Mouse (Mus musculus) MEL (cell line): ENCODE results near the gene Abhd2. TPM values are rescaled to one million over a fixed set of nuclear protein-coding genes. Genes with fewer than 3 reads are reported as not detected.

Source experiments
- DNase-seq: peaks from one replicate; pipeline ENCODE4 v3.0.0; 2011; ENCODE audit warnings: low read depth, low spot score
- H3K27ac ChIP-seq: 2 replicates; pipeline ENCODE4 v1.5.1; 2012; ENCODE audit warnings: low read depth, mild to moderate bottlenecking, control low read depth, low read length, moderate library complexity; ENCODE audit not compliant: control insufficient read depth
- H3K27me3 ChIP-seq, 2 experiments: fragments of 150-350 bp in 1 of 2; sonication (generic) in 1 of 2; 2 replicates each; pipeline ENCODE4 v1.6.1; 2012; ENCODE audit warnings: low read length in 2 of 2, mild to moderate bottlenecking in 2 of 2, improper control_type of control experiment in 1 of 2, moderate library complexity in 1 of 2; ENCODE audit not compliant: insufficient read depth in 2 of 2, control insufficient read depth in 1 of 2
- H3K36me3 ChIP-seq, 2 experiments: 2 replicates each; pipeline ENCODE4 v1.6.1; 2012 to 2014; ENCODE audit warnings: low read length in 2 of 2, improper control_type of control experiment in 1 of 2, inconsistent platforms in 1 of 2, mild to moderate bottlenecking in 1 of 2; ENCODE audit not compliant: insufficient read depth in 2 of 2, control insufficient read depth in 1 of 2
- H3K4me1 ChIP-seq, 2 experiments: fragments of 150-350 bp in 1 of 2; sonication (generic) in 1 of 2; 2 replicates each; pipeline ENCODE4 v1.6.1; 2012; ENCODE audit warnings: low read length in 2 of 2, improper control_type of control experiment in 1 of 2, mild to moderate bottlenecking in 1 of 2; ENCODE audit not compliant: insufficient read depth in 2 of 2, control insufficient read depth in 1 of 2
- H3K4me3 ChIP-seq, 2 experiments: fragments of 150-350 bp in 1 of 2; sonication (generic) in 1 of 2; 2 replicates each; pipeline ENCODE4 v1.5.1; 2012; ENCODE audit warnings: low read depth in 2 of 2, low read length in 2 of 2, mild to moderate bottlenecking in 2 of 2, moderate library complexity in 2 of 2, control low read depth in 1 of 2, improper control_type of control experiment in 1 of 2; ENCODE audit not compliant: control insufficient read depth in 1 of 2, insufficient read depth in 1 of 2
- H3K79me2 ChIP-seq: 2 replicates; pipeline ENCODE4 v1.6.1; 2012; ENCODE audit warnings: mild to moderate bottlenecking, low read length, moderate library complexity; ENCODE audit not compliant: control insufficient read depth, poor library complexity, insufficient read depth
- H3K9ac ChIP-seq: 2 replicates; pipeline ENCODE4 v1.6.1; 2012; ENCODE audit warnings: low read depth, mild to moderate bottlenecking, control low read depth, low read length, moderate library complexity; ENCODE audit not compliant: control insufficient read depth, poor library complexity, severe bottlenecking
- H3K9me3 ChIP-seq: fragments of 150-350 bp; sonication (generic); replicated peaks from 2 replicates; pipeline ENCODE4 v1.6.1; 2012; ENCODE audit warnings: mild to moderate bottlenecking, low read length, improper control_type of control experiment, moderate library complexity; ENCODE audit not compliant: insufficient read depth
- CHD2 ChIP-seq: IDR thresholded peaks from 2 replicates; pipeline ENCODE4 v1.6.1; 2011; ENCODE audit warnings: low read length, improper control_type of control experiment
- CTCF ChIP-seq, 3 experiments: IDR thresholded peaks in 2 of 3; conservative IDR thresholded peaks in 1 of 3; 2 replicates each; pipeline ENCODE4 v1.5.1; 2011 to 2012; ENCODE audit warnings: low read length in 3 of 3, low read depth in 2 of 3, mild to moderate bottlenecking in 2 of 3, improper control_type of control experiment in 1 of 3, inconsistent platforms in 1 of 3, mixed read lengths in 1 of 3, moderate library complexity in 1 of 3; ENCODE audit not compliant: control insufficient read depth in 1 of 3, insufficient read depth in 1 of 3, poor library complexity in 1 of 3, severe bottlenecking in 1 of 3
- ELF1 ChIP-seq: IDR thresholded peaks from 2 replicates; pipeline ENCODE4 v1.6.1; 2014; ENCODE audit warnings: low read depth, mild to moderate bottlenecking, inconsistent platforms, low read length, improper control_type of control experiment, moderate library complexity
- EP300 ChIP-seq, 2 experiments: IDR thresholded peaks; 2 replicates each; pipeline ENCODE4 v1.6.1; 2011; ENCODE audit warnings: improper control_type of control experiment in 2 of 2, low read length in 2 of 2, low read depth in 1 of 2, mild to moderate bottlenecking in 1 of 2
- ETS1 ChIP-seq: IDR thresholded peaks from 2 replicates; pipeline ENCODE4 v1.6.1; 2012; ENCODE audit warnings: low read depth, mild to moderate bottlenecking, inconsistent platforms, low read length, improper control_type of control experiment, moderate library complexity
- GABPA ChIP-seq: IDR thresholded peaks from 2 replicates; pipeline ENCODE4 v1.6.1; 2012; ENCODE audit warnings: low read depth, mild to moderate bottlenecking, inconsistent platforms, low read length, improper control_type of control experiment, moderate library complexity
- GATA1 ChIP-seq: IDR thresholded peaks from 2 replicates; pipeline ENCODE4 v1.6.1; 2011; ENCODE audit warnings: low read depth, low read length, improper control_type of control experiment
- HCFC1 ChIP-seq: IDR thresholded peaks from 2 replicates; pipeline ENCODE4 v1.6.1; 2012; ENCODE audit warnings: low read depth, mild to moderate bottlenecking, inconsistent platforms, low read length, improper control_type of control experiment, moderate library complexity
- JUND ChIP-seq: IDR thresholded peaks from 2 replicates; pipeline ENCODE4 v1.6.1; 2011; ENCODE audit warnings: low read depth, mild to moderate bottlenecking, improper control_type of control experiment, low read length
- KAT2A ChIP-seq: conservative IDR thresholded peaks from 2 replicates; pipeline ENCODE4 v1.6.1; 2012; ENCODE audit warnings: low read depth, low read length, improper control_type of control experiment, inconsistent platforms
- MAFK ChIP-seq: IDR thresholded peaks from 2 replicates; pipeline ENCODE4 v1.6.1; 2011; ENCODE audit warnings: low read depth, mild to moderate bottlenecking, low read length, improper control_type of control experiment, borderline replicate concordance
- MAX ChIP-seq: IDR thresholded peaks from 2 replicates; pipeline ENCODE4 v1.6.1; 2011; ENCODE audit warnings: low read length, improper control_type of control experiment
- MAZ ChIP-seq: IDR thresholded peaks from 2 replicates; pipeline ENCODE4 v1.6.1; 2012; ENCODE audit warnings: low read depth, mild to moderate bottlenecking, inconsistent platforms, low read length, improper control_type of control experiment
- MXI1 ChIP-seq: IDR thresholded peaks from 2 replicates; pipeline ENCODE4 v1.6.1; 2011; ENCODE audit warnings: mild to moderate bottlenecking, low read depth, low read length, improper control_type of control experiment
- MYC ChIP-seq: IDR thresholded peaks from 2 replicates; pipeline ENCODE4 v1.6.1; 2011; ENCODE audit warnings: low read depth, mild to moderate bottlenecking, low read length, improper control_type of control experiment, moderate library complexity
- NELFE ChIP-seq: IDR thresholded peaks from 2 replicates; pipeline ENCODE4 v1.6.1; 2011; ENCODE audit warnings: low read depth, low read length, improper control_type of control experiment
- NRF1 ChIP-seq: IDR thresholded peaks from 2 replicates; pipeline ENCODE4 v1.6.1; 2014; ENCODE audit warnings: low read depth, mild to moderate bottlenecking, inconsistent platforms, low read length, improper control_type of control experiment, moderate library complexity; ENCODE audit not compliant: poor library complexity, insufficient read depth, severe bottlenecking
- POLR2A ChIP-seq, 2 experiments: IDR thresholded peaks; 2 replicates each; pipeline ENCODE4 v1.6.1; 2011 to 2012; ENCODE audit warnings: low read length in 2 of 2, mild to moderate bottlenecking in 2 of 2, control low read depth in 1 of 2, improper control_type of control experiment in 1 of 2, low read depth in 1 of 2, moderate library complexity in 1 of 2; ENCODE audit not compliant: control insufficient read depth in 1 of 2, insufficient read depth in 1 of 2, poor library complexity in 1 of 2
- POLR2AphosphoS2 ChIP-seq: IDR thresholded peaks from 2 replicates; pipeline ENCODE4 v1.6.1; 2011; ENCODE audit warnings: low read length, improper control_type of control experiment
- POLR2AphosphoS5 ChIP-seq: IDR thresholded peaks from 2 replicates; pipeline ENCODE4 v1.6.1; 2012; ENCODE audit warnings: low read depth, borderline replicate concordance, mild to moderate bottlenecking, inconsistent platforms, low read length, moderate library complexity, mixed read lengths
- RAD21 ChIP-seq: IDR thresholded peaks from 2 replicates; pipeline ENCODE4 v1.6.1; 2011; ENCODE audit warnings: mild to moderate bottlenecking, low read depth, low read length, improper control_type of control experiment
- SIN3A ChIP-seq: IDR thresholded peaks from 2 replicates; pipeline ENCODE4 v1.6.1; 2012; ENCODE audit warnings: low read length, improper control_type of control experiment, inconsistent platforms
- SMC3 ChIP-seq: IDR thresholded peaks from 2 replicates; pipeline ENCODE4 v1.6.1; 2011; ENCODE audit warnings: low read depth, low read length, improper control_type of control experiment
- TAL1 ChIP-seq: IDR thresholded peaks from 2 replicates; pipeline ENCODE4 v1.6.1; 2012; ENCODE audit warnings: mild to moderate bottlenecking, inconsistent platforms, low read length, moderate library complexity, mixed read lengths
- TBP ChIP-seq: IDR thresholded peaks from 2 replicates; pipeline ENCODE4 v1.8.0; 2011; ENCODE audit warnings: low read depth, low read length, improper control_type of control experiment
- TCF12 ChIP-seq: IDR thresholded peaks from 2 replicates; pipeline ENCODE4 v1.6.1; 2014; ENCODE audit warnings: low read depth, mild to moderate bottlenecking, inconsistent platforms, low read length, improper control_type of control experiment, moderate library complexity
- UBTF ChIP-seq: IDR thresholded peaks from 2 replicates; pipeline ENCODE4 v1.6.1; 2012; ENCODE audit warnings: low read depth, mild to moderate bottlenecking, inconsistent platforms, low read length, improper control_type of control experiment, moderate library complexity, borderline replicate concordance; ENCODE audit not compliant: insufficient read depth
- USF1 ChIP-seq: IDR thresholded peaks from 2 replicates; pipeline ENCODE4 v1.6.1; 2014; ENCODE audit warnings: low read depth, mild to moderate bottlenecking, inconsistent platforms, low read length, improper control_type of control experiment, moderate library complexity
- USF2 ChIP-seq, 2 experiments: IDR thresholded peaks; 2 replicates each; pipeline ENCODE4 v1.6.1; 2011 to 2012; ENCODE audit warnings: improper control_type of control experiment in 2 of 2, low read length in 2 of 2, borderline replicate concordance in 1 of 2, inconsistent platforms in 1 of 2, low read depth in 1 of 2, mild to moderate bottlenecking in 1 of 2; ENCODE audit not compliant: insufficient read depth in 1 of 2
- ZC3H11A ChIP-seq: IDR thresholded peaks from 2 replicates; pipeline ENCODE4 v1.6.1; 2012; ENCODE audit warnings: low read depth, mild to moderate bottlenecking, inconsistent platforms, low read length, improper control_type of control experiment
- ZKSCAN1 ChIP-seq: IDR thresholded peaks from 2 replicates; pipeline ENCODE4 v1.6.1; 2012; ENCODE audit warnings: low read depth, mild to moderate bottlenecking, inconsistent platforms, low read length, improper control_type of control experiment, moderate library complexity
- ZMIZ1 ChIP-seq: IDR thresholded peaks from 2 replicates; pipeline ENCODE4 v1.6.1; 2012; ENCODE audit warnings: low read depth, mild to moderate bottlenecking, inconsistent platforms, low read length, improper control_type of control experiment, moderate library complexity
- polyA plus RNA-seq, 2 experiments: library from polyadenylated mRNA; stranded (reverse) in 1 of 2; unstranded in 1 of 2; fragments of >175 nt in 1 of 2; fragments of >200 nt in 1 of 2; gene quantifications; 2 replicates each; pipeline versions ENCODE4 v1.2.1 to v1.2.4; 2012; ENCODE audit warnings: low replicate concordance in 2 of 2, low read depth in 1 of 2; ENCODE audit not compliant: insufficient read length in 2 of 2, insufficient read depth in 1 of 2, missing spikeins in 1 of 2
- total RNA-seq: library from RNA; depleted of rRNA; stranded (reverse); fragments of 300-350 nt; gene quantifications from 2 replicates; pipeline ENCODE4 v1.2.3, GENCODE M21; 2012; rRNA removed

Gene Abhd2
- total RNA-seq (13.6 and 13.7 TPM in 2 replicates), polyA plus RNA-seq (10 to 100 TPM in 1 of 2 experiments, not detected in 1; 32.0 TPM)

- H3K79me2 ChIP-seq = peaks cover 37% of the 10 kb centered on the region
- peak within 1 kb of the TSS; percentile 87 for H3K27ac ChIP-seq
- H3K36me3 ChIP-seq = peaks cover 0 to 50% of the 10 kb centered on the region in 2 experiments; a peak in 2 of 4 replicates
- TF ChIP-seq TAL1 (no peak), ZMIZ1 (no peak), MAZ (peak; percentile 36; the same call in 1 of the 2 replicates), MAX (0 out of 2 replicates have a peak, but pooled peaks have one; percentile 32), ZKSCAN1 (no peak), POLR2AphosphoS5 (no peak), KAT2A (peak; percentile 55), POLR2A (IDR thresholded peaks at IDR 0.05; ENCODE audit: control insufficient read depth in 1 of 2, insufficient read depth in 1 of 2, low read depth in 1 of 2, low read length in 2 of 2, poor library complexity in 1 of 2) (peak; percentile 63 to 84; a peak in 3 of 4 replicates), MAFK (no peak), CHD2 (peak; percentile 94), JUND (peak; percentile 44; the same call in 1 of the 2 replicates), SMC3 (no peak), SIN3A (peak; percentile 44), EP300 (IDR thresholded peaks at IDR 0.05; ENCODE audit: low read depth in 1 of 2, low read length in 2 of 2) (no peak), MYC (no peak), HCFC1 (peak; percentile 77), USF1 (no peak), UBTF (peak; percentile 44; the same call in 1 of the 2 replicates), ZC3H11A (no peak), GATA1 (no peak), GABPA (no peak), ELF1 (0 out of 2 replicates have a peak, but pooled peaks have one; percentile 50), TCF12 (peak; percentile 64), TBP (peak; percentile 82), RAD21 (no peak), POLR2AphosphoS2 (peak; percentile 74; the same call in 1 of the 2 replicates), CTCF (IDR thresholded peaks at IDR 0.05 in 2 of 3, conservative IDR thresholded peaks at IDR 0.05 in 1 of 3; ENCODE audit: control insufficient read depth in 1 of 3, insufficient read depth in 1 of 3, low read depth in 2 of 3, low read length in 3 of 3, poor library complexity in 1 of 3, severe bottlenecking in 1 of 3) (no peak), ETS1 (no peak), USF2 (IDR thresholded peaks at IDR 0.05; ENCODE audit: borderline replicate concordance in 1 of 2, insufficient read depth in 1 of 2, low read depth in 1 of 2, low read length in 2 of 2) (no peak), NELFE (peak; percentile 71), NRF1 (peak; percentile 47; the same call in 1 of the 2 replicates), MXI1 (peak; percentile 13)
- peak within 1 kb of the TSS; percentile 81 for H3K9ac ChIP-seq
- no peaks in the 10 kb centered on the region for H3K9me3 ChIP-seq
- H3K4me1 ChIP-seq = peaks cover 25 to 50% of the 10 kb centered on the region in 2 experiments
- peak; percentile 99 for DNase-seq
- H3K4me3 ChIP-seq = peak within 1 kb of the TSS; percentile 61 to 81
- H3K27me3 ChIP-seq = no peaks in the 10 kb centered on the region
These were observed at the start of gene Abhd2 for GRCm38 (mm10) chr7:79272789-79273718. TSS of gene Abhd2 (plus strand) at chr7:79273199.
